Mouse (Mus musculus) left cerebral cortex, adult 8-10 months (tissue): Measurements from ENCODE around the gene Polr3a. TPM values are rescaled to one million over a fixed set of nuclear protein-coding genes. Genes with fewer than 3 reads are reported as not detected.

Experiments
- DNase-seq, 2 experiments: peaks; one replicate each; pipeline ENCODE4 v3.0.0; 2022; ENCODE audit warnings: low spot score in 2 of 2
- total RNA-seq, 4 experiments: library from RNA; stranded (reverse); gene quantifications; 2 replicates each; pipeline ENCODE4 v1.2.4; 2022

Polr3a gene
- total RNA-seq = 10 to 100 TPM; 33.4 to 38.9 (median 34.5) TPM

DNA sequence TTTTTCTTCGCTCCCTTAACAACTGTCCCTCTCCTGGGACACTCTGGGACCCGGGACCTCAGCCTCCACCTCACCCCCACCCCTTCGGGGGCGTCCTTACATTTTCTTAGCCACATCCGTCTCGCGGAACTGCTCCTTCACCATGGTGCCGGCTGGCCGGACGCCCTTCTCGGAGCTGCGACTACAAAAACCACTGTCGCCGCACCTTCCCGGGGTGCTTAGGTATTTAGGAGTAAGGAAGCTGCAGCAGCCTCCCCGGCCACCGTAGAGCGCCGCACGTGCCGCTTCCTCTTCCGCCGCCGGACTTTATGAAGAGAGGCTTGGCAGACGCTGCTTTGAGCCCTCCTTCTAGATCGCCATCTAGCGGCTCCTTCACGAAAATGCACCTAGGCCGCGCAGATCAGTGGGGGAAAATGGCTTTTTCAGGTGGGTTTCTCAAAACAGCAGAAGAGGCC, at the start of gene Polr3a, which contains the start of gene Rps24:
TSS of gene Polr3a (minus strand) at position 286 of the 455 bp plus-strand sequence.
TSS of gene Rps24 (plus strand) at position 353 of the 455 bp plus-strand sequence.
- peak; percentile 89 to 90 for DNase-seq

GRCm38 (mm10) chr14:24534865-24535545, 48.1 kb upstream of the Polr3a start:
- no peak for DNase-seq

DNA sequence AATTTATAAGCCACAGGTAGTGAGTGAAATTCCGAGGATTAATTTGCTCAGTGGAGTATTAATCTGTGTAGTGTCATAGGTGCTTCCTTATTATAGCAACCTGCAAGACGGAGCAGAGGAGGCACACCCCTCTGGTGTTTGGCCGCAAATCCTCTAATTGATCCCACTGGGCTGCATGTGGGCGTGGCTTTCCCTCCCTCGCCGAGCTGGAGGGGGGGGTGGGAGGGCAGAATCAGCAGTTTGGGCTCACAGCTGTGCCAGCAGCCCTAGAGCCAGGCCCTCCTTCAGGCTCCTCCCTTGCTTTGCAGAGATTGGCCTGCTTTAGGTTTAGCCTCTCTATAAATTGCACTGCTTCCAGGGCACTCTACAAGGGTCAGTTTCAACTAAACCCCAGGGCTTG, 43.4 kb upstream of the Polr3a start:
- no peak for DNase-seq

DNA sequence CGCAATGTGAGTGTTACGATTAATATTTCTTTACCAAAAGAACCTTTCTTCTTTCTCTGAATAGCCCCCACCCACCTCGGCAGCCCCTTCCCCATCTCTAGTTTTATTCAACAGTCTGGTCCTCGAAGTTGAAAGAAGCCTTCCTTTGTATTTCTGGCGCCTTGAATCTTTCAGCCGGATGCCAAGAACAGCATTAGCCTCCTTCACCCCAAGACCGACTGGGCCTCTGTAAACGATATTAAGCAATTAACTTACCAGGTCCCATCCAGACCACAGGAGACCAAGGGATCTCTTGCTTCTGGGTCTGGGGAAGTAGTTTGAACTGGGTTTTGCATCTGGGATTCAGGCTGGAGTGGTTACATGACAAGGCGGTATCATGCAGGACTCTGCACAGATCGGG, 39.6 kb upstream of the Polr3a start:
- DNase-seq = no peak

- no peak for DNase-seq
These were observed 39.0 kb upstream of the Polr3a start for GRCm38 (mm10) chr14:24525677-24526415.

GRCm38 (mm10) chr14:24525137-24525536, 38.3 kb upstream of the Polr3a start:
- no peak for DNase-seq

DNA sequence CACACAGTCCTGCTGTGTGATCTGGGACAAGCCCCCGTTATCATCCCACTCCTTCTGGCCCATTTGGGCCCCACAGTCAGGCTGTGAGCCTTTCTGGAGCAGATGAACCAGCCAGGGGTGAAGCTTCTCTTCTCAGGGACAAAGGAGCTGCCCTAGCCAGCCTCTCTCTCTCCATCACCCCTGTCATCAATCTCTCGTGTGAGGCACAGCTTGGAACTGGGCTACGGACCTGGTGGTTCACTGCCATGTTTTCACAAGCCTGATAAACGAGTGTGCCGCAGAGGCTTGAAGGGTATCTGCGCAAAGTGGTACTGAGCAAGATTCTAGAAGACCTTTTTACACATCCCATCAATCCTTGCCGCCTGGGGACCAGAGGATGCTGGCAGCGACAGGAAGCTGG, 34.7 kb upstream of the Polr3a start:
- no peak for DNase-seq

GRCm38 (mm10) chr14:24512527-24513161, 25.8 kb upstream of the Polr3a start:
- no peak for DNase-seq

DNA sequence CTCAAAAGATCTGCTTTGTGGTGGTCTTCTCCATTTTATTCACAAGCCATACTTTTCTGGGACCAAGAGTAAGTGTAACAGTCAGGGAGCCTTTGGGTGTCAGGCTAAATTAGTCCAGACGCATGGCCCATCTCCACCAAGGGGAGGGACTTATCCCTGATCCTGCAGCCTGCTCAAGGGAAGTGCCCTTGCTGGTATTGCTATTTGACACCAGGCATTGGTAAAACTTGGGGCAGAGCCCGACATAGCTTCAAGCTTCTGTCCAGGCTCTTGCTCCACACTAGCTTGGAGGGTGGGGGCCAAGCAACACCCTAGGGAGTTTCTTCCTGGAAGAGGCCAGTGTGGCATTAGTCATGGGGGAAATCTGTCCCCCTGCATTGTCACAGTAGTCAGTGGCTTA, 23.8 kb upstream of the Polr3a start:
- no peak for DNase-seq

DNA sequence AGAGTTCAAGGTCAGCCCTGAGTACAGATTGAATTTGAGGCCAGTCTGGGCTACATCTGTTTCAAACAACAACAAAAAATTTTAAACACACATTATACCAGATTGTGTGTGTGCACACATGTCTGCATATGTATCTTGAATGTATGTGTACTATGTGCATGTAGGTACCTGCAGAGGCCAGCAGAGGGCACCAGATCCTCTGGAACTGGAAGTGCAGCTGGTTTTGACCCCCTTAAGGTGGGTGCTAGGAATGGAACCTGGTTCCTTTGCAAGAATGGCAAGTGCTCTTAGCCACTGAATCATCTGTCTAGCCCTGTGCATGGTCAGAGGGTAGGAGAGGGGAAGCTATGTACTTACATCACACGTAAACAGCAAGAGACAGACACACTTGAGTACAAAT, 23.4 kb upstream of the Polr3a start:
- no peak for DNase-seq

DNA sequence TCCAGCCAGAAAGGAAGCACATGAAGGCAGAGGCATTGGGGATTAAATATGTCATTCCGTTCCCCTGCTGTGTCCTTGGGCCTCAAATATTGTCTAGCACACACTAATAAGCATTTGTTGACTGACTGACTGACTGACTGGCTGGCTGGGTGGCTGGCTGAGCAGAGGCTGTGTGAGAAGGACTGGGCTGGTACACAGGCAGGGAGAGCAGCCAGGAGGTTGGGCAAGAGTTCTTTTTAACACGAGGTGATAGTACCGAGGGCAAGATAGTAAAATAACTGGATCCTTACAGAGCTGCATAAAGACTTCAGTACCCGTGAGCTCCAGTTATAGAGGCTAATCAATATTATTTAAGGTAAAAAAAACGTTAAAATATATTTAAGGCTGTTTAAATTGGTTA, 22.7 kb upstream of the Polr3a start:
- no peak for DNase-seq

GRCm38 (mm10) chr14:24508070-24508773, 21.4 kb upstream of the Polr3a start:
- DNase-seq = no peak

DNA sequence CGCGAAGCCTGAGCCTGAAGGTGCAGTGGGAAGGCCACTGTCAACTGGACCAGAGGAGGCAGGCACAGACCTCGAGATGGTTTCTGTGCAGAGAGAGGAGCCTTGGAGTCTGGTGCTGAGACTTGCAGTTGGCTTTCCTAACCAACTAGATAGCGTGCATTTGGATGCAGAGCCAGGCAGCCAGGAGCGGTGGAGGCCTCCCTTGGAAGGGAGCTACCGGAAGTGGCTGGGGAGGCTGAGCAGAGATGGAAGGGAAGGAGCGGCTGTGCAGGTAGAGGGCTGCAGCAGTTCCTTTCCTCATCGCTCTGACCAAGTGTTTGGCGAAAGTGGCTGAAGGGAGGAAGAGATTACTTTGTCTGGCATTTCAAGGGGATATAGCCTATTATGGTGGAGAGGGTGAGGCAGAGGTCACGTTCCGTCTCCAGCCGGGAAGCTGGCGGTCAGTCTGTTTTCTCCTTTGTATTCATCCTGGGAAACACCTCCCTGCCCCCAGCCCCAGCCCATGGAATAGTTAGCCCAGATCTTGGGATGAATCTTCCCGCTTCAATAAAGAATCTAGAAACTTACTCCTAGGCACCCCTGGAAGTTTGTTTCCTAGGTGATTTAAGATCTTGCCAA, 20.7 kb upstream of the Polr3a start:
- no peak for DNase-seq

DNA sequence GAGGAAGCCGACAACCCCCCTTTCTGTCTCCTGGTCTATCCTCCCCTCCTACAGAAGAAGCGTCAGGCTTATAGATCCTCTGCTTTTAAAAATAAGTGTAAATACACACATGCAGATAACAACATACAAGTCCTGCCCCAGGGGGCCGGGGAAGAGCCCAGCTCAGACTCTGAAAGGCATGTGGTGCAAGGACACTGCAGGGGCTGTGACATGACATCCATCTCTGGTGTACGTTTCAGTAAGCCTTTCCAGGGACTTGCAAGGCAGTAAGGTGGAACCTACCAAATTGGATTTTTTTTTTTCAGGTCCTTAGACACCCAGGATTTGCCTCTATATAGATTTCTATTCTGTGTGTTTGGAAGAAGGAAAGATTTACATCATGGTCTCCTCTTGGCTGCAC, 14.4 kb upstream of the Polr3a start:
- no peak for DNase-seq

- no peak for DNase-seq
These were observed 14.0 kb upstream of the Polr3a start for GRCm38 (mm10) chr14:24500845-24501186.

DNA sequence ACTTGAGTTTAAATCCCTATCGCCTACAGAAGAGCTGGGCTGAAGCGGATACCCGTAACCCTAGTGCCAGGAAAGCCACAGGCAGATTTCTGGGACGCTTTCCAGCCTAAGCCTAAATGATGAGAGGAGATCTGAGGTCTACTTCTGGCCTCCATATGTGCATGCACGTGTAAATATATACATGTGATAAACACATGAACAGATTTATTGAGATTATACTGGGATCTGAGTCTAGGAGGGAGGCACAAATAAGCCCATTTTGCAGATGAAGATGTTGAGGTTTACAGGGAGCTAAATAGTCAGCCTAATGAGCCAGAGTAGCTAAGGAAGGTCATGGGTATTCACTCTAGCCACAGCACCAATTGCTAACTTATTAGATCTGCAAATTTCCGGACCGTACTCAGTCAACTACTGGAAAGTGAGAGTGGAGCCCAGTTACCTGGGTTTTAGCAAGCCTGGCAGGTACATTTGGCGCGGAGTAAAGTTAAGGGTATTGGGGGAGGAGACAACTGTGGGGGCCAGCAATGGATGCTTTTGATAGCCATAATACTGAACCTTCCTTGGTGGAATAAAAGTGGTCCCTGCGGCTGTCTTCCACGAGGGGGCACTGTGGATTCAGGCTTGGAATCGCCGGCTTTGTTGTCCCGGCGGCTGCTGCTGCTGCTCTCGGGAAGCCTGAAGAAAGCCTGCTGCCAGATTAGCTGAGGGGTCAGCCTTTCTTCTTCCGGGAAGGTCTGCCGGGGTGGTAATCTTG, 13.4 kb upstream of the Polr3a start:
- peak; percentile 56 to 80 for DNase-seq

DNA sequence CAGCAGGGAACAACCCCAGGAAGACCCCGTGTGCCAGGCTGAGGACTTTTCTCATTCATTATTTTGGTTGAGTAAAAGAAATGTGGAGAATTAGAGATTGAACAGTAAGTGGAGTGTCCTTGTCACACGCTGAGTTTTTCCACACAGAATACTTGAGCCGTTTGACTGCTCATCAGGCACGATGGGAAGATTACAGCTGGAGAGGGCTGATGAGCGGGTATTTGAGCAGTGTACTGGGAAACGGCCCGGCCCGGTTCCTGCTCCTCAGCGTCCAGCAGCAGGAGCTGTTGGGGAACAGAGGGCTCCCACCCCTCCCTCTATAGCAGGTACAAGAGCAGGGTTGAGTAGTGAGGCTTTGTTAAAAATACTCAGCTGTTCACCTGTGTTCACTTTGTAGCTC, 12.6 kb upstream of the Polr3a start:
- no peak for DNase-seq

GRCm38 (mm10) chr14:24498561-24499255, 11.8 kb upstream of the Polr3a start:
- no peak for DNase-seq

DNA sequence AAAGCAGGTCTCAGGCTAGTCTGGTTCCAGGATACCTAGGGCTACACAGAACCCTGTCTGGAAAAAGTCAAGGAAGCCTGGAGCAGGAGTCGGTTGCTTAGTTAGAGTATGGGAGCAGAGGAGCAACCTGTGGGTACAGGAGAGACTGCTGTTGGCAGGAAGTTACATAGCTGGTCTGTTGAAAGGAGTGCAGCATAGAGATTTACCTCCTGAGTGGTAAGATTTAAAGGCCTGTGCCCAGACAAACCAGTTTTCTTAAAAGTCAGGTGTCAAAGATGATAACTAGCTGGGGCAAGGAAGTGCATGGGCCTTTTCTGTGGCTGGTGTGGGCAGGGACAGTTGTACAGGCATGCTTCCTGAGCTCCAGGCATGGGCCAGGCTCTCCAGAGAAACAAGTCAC, 10.6 kb upstream of the Polr3a start:
- DNase-seq = no peak

DNA sequence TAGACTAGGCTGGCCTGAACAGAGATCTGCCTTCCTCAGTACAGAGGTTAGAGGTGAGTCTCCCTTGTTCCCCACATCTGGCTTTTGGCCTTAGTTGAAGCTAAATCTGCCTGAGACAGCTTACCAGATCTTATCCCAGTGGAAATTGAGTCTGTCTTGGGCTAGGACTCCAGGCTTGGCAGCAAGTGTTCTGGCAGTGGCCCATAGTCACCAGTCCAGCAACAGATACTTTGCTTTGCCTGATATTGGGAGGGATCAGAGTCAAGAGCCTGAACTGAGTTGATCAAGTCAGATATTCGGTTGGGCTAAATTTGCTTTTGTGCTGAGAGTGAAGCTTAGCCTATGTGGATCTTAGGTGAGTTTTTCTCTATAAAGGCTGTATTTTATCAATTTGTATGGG, 9.6 kb upstream of the Polr3a start:
- no peak for DNase-seq
